Mouse (Mus musculus) embryo, embryonic 9.5 days (tissue): ENCODE measurements around the gene Mif4gd.
"Not testable (repeated sequence)": the region's sequence is repeated elsewhere in the genome, so short reads cannot be mapped to it uniquely, and the experiment has no call there.

Experiments
- DNase-seq: peaks from one replicate; pipeline ENCODE4 v3.0.0-alpha.2; 2017; ENCODE audit errors: extremely low spot score

The Mif4gd gene

DNA sequence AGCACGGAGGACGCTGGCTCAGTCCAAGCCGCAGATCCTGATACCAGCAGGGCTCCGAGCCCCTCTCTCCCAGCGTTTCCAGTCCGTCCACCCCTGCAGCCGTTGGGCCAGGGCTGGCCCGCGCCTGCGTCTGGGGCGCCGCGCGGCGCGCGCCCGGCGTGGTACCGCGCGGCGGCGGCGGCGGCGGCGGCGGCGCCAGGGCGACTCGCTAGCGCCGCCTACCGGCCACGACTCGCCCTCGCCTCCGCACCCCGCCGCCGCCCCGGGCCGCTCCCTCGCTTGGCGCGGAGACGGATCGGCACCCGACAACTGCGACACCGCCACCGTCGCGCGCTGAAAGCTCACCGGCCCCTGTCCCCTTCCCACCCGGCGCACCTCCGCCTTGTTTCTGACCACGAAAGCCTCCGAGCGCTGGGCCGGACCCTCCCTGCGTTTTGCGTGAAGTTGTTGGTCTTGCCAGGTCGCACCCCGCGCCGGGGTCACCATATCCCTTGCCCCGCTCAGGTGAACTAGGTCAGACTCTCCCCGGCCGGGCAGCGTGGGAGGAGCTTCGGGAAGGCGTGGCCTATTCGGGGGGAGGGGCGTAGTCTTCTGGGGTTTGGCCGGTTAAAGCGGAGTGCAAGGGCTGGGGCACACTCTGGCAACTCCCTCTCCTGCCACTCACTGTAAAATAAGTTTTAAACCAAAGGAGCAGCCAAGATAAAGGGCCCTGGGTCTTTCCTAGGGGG lies at the start of gene Mif4gd:
Gene Mif4gd (minus strand): TSS at position 560 of the 728 bp plus-strand sequence.
- peak; percentile 96 for DNase-seq

- no peak for DNase-seq
These were observed 47.6 kb upstream of the Mif4gd start for GRCm38 (mm10) chr11:115660376-115660775.

DNA sequence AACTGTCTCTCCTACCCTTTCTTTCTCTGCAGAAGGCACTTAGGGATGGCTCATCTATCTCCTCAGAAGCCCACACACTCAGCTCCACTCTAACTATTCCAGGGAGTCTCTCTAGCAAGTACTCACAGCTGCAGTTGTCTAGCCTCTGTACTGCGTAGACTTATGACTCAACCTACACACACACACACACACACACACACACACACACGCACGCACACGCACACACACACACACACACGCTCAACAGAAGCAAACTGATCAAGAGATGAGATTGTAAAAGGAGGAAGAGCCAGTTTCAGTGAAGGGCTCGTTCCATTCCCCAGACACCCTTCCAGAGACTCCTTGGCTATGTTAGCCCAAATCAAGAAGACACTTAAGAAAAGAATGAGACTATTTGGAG lies 45.8 kb upstream of the Mif4gd start:
- DNase-seq = no peak

- DNase-seq = no peak
These were observed 41.4 kb upstream of the Mif4gd start for GRCm38 (mm10) chr11:115654128-115654527.

DNA sequence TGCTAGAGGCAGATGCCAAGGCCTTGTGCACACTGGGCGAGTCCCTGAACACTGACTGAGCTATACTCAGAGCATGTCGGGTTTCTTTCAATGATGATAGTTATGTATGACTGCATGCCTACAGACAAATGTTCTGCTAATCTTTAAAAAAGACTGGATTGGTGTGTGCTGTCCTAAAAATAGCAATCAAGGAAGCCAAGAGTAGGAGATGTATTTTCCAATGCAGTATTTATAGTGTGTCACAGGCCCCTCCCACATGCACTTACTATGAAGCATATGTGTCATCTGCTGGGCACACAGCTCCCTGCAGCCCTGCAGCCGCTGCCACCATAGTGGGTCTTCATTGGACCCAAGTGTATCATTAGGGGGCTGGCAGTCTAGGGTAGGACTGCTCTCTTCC lies 40.4 kb upstream of the Mif4gd start:
- DNase-seq = no peak

GRCm38 (mm10) chr11:115651680-115652079 lies 38.9 kb upstream of the Mif4gd start:
- DNase-seq = no peak

GRCm38 (mm10) chr11:115649706-115650105 lies 36.9 kb upstream of the Mif4gd start:
- no peak for DNase-seq

- DNase-seq = peak; percentile 39
These were observed 34.7 kb upstream of the Mif4gd start for GRCm38 (mm10) chr11:115647459-115647858.

DNA sequence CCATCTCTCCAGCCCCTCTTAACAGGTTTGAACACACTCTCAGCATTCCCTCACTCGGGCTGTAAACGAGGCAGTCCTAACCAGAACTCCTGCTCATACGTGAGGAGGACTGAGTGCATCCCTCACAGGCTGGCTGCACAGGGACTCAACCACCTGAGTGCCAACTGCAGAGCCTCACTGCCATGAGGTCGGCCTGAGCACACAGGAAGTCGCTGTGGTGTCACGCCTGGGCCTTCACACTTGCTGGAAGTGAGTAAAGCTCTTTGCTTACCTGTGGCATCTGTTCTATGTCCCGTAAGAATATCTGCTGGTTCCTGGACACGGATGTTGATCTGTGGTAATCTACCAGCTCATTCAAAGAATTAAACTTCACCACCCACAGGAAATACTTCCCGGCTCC lies 33.7 kb upstream of the Mif4gd start:
- no peak for DNase-seq

GRCm38 (mm10) chr11:115645498-115645897 lies 32.7 kb upstream of the Mif4gd start:
- DNase-seq = not testable (repeated sequence)

DNA sequence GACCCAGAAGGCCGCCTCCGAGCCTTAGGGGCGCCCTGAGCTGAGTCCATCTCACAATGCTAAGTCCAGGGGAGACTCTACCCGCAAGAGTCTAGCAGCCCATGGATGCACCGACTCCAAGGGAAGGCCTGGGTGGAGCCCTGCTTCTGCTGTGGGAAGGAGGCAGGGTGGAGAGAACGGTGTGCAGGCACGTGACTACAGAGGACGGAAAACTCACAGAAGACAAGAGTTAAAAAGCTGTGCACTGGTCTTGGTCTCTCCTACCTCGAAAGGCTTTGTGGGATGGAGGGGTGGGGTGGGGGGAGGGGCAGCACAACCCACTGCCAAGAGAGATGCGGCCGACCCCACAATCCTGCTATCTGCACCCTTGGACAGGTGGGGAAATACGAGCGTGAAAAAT lies 31.5 kb upstream of the Mif4gd start:
- no peak for DNase-seq

DNA sequence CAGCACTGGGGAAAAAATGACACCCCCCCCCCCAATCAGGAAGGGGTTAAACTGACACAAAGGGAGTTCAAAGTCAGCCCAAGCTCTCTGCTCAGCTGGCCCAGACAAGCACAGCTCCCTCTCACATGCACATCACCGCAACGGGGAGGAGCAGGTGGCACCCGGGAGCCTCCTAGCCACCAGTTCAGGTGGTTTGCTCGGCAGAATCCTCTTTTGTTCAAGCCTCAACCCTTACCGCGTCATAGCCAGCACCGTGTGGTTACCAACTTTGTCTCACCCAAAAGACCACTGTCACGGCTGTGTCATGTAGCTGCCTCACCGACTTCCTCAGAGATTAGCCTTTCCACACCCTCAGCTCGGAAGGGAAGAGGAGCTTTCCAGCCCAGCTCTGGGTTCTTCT lies 30.5 kb upstream of the Mif4gd start:
- DNase-seq = no peak

GRCm38 (mm10) chr11:115642705-115643104 lies 29.9 kb upstream of the Mif4gd start:
- DNase-seq = no peak

- DNase-seq = no peak
These were observed 28.9 kb upstream of the Mif4gd start for GRCm38 (mm10) chr11:115641664-115642036.

DNA sequence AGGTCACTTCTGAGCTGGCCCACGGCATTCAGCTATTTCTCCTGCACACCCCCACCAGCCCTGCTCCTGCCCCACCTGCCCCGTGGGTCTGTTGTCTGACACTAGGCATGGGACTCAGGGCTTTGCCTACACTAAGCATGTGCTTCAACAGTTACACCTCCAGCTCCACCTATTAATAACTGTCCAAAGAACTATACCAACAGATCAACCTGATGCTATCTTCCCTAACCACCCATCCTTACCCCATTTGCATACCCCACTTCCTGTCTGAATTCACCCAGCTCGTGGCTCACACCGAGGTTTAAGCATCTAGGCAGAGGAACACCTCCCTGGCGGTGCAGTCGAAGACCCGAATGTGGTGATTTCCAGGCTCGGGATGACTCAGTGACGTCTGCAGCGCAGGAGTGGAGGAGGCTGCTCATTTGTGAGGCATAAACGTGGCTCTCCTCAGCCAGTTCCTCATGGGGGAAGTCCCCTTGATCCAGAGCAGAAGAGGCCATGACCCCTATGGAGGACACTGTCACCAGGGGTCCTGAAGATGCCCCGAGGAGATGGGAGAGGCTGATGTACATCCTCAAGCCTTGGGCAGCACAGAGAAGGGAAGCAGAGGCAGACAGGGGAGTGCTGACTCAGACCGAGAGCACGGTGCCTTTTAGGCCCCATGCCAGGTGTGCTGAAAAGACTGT lies 28.4 kb upstream of the Mif4gd start:
- no peak for DNase-seq

GRCm38 (mm10) chr11:115640311-115640828 lies 27.6 kb upstream of the Mif4gd start:
- DNase-seq = no peak

- no peak for DNase-seq
These were observed 26.8 kb upstream of the Mif4gd start for GRCm38 (mm10) chr11:115639540-115639939.

DNA sequence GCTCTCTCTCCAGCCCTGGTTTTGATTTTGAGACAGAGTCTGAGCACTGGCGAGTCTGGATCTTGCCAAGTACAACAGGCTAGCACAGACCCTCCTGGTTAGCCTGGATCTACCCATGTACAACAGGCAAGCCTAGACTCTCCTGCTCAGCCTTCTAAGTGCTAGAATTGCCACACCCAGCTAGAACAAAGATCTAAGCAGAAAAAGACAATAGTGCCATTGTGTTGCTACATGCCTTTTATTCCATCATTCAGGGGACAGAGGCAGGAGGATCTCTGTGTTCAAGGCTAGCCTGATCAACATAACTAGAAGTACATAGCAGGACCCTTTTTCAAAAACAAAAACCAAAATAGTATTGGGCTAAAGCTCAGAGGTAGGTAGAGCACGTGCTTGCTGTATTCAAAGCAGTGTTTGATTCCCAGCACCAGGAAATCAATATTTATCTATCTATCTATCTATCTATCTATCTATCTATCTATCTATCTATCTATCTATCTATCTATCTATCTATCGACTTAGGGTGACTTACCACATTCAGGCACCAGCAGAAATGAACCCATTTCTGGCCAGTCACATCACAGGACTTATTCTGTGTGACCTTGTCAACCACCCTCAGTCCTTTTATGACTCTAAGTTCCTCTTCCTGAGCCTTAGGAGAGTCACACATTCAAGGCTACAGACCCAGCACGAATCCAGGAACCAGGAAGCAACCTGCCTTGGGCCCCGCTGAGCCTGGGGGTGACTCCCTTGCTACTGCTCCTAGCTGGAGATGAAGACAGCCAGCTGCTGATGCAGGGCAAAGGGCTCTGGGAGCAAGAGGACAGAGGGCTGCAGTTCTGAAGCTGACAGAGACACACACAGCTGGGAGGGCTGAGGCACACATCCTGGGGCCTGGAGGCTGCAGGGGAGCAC lies 26.0 kb upstream of the Mif4gd start:
- no peak for DNase-seq

GRCm38 (mm10) chr11:115636960-115637359 lies 24.2 kb upstream of the Mif4gd start:
- DNase-seq = no peak

DNA sequence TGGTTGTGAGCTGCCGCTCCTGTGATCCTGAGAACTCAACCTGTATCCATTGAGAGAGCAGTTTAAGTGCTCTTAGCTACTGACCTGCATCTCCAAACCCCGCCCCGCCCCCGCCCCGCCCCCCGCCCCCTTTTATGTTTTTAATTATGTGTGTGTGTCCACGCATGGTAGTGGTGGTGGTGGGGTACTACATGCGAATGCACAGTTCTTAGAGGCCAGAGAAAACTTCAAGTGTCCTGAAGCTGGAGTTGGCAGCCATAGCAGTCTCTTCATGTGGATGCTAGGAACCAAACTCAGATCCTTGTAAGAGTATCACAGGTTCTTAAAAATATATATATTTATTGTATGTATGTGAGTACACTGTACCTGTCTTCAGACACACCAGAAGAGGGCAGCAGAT lies 22.7 kb upstream of the Mif4gd start:
- DNase-seq = no peak

DNA sequence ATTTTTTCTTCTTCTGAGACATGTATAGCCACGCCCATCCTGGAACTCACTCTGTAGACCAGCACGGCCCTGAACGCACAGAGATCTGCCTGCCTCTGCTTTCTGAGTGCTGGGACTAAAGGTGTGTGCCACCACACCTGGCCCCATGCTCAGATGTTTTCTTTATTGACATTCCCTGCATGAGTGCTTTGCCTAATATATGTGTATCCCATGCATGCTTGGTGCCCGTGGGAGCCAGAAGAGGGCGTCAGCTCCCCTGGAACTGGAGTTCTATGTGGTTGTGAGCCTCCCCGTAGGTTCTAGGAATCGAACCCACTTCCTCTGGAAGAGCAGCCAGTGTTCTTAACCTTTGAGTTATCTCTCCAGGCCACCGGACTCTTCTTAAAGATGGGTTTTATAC lies 22.3 kb upstream of the Mif4gd start:
- DNase-seq = no peak

DNA sequence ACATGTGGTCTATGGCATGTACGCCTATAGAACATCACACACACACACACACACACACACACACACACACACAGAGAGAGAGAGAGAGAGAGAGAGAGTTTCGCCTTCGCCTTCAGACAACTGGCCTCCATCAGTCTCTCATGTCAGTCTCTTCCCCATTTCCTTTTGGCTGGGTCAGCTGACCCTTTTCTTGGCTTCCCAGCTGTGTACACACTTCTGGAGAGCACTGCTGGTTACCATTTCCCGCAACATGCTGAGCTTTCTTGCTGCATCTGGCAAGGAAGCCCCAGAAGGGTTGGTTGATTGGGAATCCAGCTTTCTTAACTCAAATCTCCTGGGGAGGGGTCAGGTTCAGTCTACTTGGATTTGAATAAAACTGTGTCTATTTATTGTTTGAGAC lies 21.3 kb upstream of the Mif4gd start:
- no peak for DNase-seq
